Mouse (Mus musculus) hindbrain, embryonic 12.5 days (tissue): ENCODE results near the gene Dnmbp. TPM values are rescaled to one million over a fixed set of nuclear protein-coding genes. Genes with fewer than 3 reads are reported as not detected.

Experiments
- ATAC-seq: fragments of 200-750 bp; cut with Nextera tagmentation; 2 replicates; pipeline ENCODE4 v1.8.0; 2017; ENCODE audit warnings: moderate TSS enrichment; ENCODE audit not compliant: low FRiP score
- H3K27ac ChIP-seq: fragments of 300-500 bp; sonication (generic); 2 replicates; pipeline ENCODE4 v1.5.1; 2016; ENCODE audit warnings: mild to moderate bottlenecking
- H3K27me3 ChIP-seq: fragments of 300-500 bp; sonication (generic); 2 replicates; pipeline ENCODE4 v1.6.1; 2016; ENCODE audit warnings: mild to moderate bottlenecking
- H3K36me3 ChIP-seq: fragments of 300-500 bp; sonication (generic); 2 replicates; pipeline ENCODE4 v1.6.1; 2016; ENCODE audit warnings: mild to moderate bottlenecking
- H3K4me1 ChIP-seq: fragments of 300-500 bp; sonication (generic); 2 replicates; pipeline ENCODE4 v1.6.1; 2016
- H3K4me2 ChIP-seq: fragments of 300-500 bp; sonication (generic); replicated peaks from 2 replicates; pipeline ENCODE4 v1.6.1; 2016; ENCODE audit warnings: mild to moderate bottlenecking
- H3K4me3 ChIP-seq: fragments of 300-500 bp; sonication (generic); 2 replicates; pipeline ENCODE4 v1.5.1; 2016; ENCODE audit warnings: mild to moderate bottlenecking
- H3K9ac ChIP-seq: fragments of 300-500 bp; sonication (generic); 2 replicates; pipeline ENCODE4 v1.6.1; 2016; ENCODE audit warnings: mild to moderate bottlenecking, moderate library complexity
- H3K9me3 ChIP-seq: fragments of 300-500 bp; sonication (generic); replicated peaks from 2 replicates; pipeline ENCODE4 v1.6.1; 2016; ENCODE audit warnings: mild to moderate bottlenecking
- WGBS: fragments of 180-500 bp; shearing (Covaris S2); methylation state at CpG from one replicate; pipeline ENCODE4 v1.1.7; 2016; 5-methylcytosine and 5-hydroxymethylcytosine counted together
- polyA plus RNA-seq: library from polyadenylated mRNA; unstranded; fragments of >200 nt; fragmentation: Nextera tagmentation; extraction: Ambion mirVana; gene quantifications from 2 replicates; pipeline ENCODE4 v1.2.1, GENCODE M21; 2016

Dnmbp gene
- polyA plus RNA-seq, 1 experiment from 2014 or later = 16.9 TPM

- 83% methylated on average over 21 of the region's 21 CpGs for WGBS
- no peak overlapping the region for H3K4me3 ChIP-seq
- H3K9ac ChIP-seq = no peak overlapping the region
Observed at GRCm38 (mm10) chr19:43851996-43852630, 87.9 kb downstream of the Dnmbp start.

GRCm38 (mm10) chr19:43850026-43850425 lies 90.0 kb downstream of the Dnmbp start:
- H3K9ac ChIP-seq = no peak overlapping the region
- H3K9me3 ChIP-seq = no peaks in the 10 kb centered on the region
- H3K27me3 ChIP-seq = no peaks in the 10 kb centered on the region
- no peak overlapping the region for H3K27ac ChIP-seq
- no peaks in the 10 kb centered on the region for H3K4me1 ChIP-seq
- peaks cover 88% of the 10 kb centered on the region for H3K36me3 ChIP-seq
- no peak overlapping the region for H3K4me2 ChIP-seq
- no peak for ATAC-seq
- WGBS = 92% methylated on average over 11 of the region's 11 CpGs
- no peak overlapping the region for H3K4me3 ChIP-seq

More at GRCm38 (mm10) chr19:43851996-43852630, 87.9 kb downstream of the Dnmbp start:
- no peak overlapping the region for H3K27ac ChIP-seq
- H3K9me3 ChIP-seq = no peaks in the 10 kb centered on the region
- no peaks in the 10 kb centered on the region for H3K27me3 ChIP-seq
- H3K4me2 ChIP-seq = no peak overlapping the region
- H3K36me3 ChIP-seq = peaks cover 87% of the 10 kb centered on the region
- no peaks in the 10 kb centered on the region for H3K4me1 ChIP-seq
- ATAC-seq = no peak

GRCm38 (mm10) chr19:43847966-43848365 lies 92.0 kb downstream of the Dnmbp start:
- Histone ChIP-seq H3K4me3 (no peak overlapping the region), H3K4me1 (no peaks in the 10 kb centered on the region), H3K27me3 (no peaks in the 10 kb centered on the region), H3K9me3 (no peaks in the 10 kb centered on the region), H3K4me2 (no peak overlapping the region), H3K27ac (no peak overlapping the region), H3K36me3 (peaks cover 73% of the 10 kb centered on the region), H3K9ac (no peak overlapping the region)
- no peak for ATAC-seq
- 96% methylated on average over 15 of the region's 15 CpGs for WGBS

GRCm38 (mm10) chr19:43847056-43847455 lies 92.9 kb downstream of the Dnmbp start:
- no peak overlapping the region for H3K4me2 ChIP-seq
- no peak overlapping the region for H3K27ac ChIP-seq
- no peaks in the 10 kb centered on the region for H3K9me3 ChIP-seq
- H3K9ac ChIP-seq = no peak overlapping the region
- no peak for ATAC-seq
- no peaks in the 10 kb centered on the region for H3K27me3 ChIP-seq
- H3K36me3 ChIP-seq = peaks cover 69% of the 10 kb centered on the region
- no peak overlapping the region for H3K4me3 ChIP-seq
- 90% methylated on average over 15 of the region's 15 CpGs for WGBS
- no peaks in the 10 kb centered on the region for H3K4me1 ChIP-seq

- no peak overlapping the region for H3K27ac ChIP-seq
- WGBS = 63% methylated on average over 7 of the region's 7 CpGs
- H3K27me3 ChIP-seq = no peaks in the 10 kb centered on the region
- peaks cover 55% of the 10 kb centered on the region for H3K36me3 ChIP-seq
- ATAC-seq = no peak
- H3K4me3 ChIP-seq = no peak overlapping the region
- no peaks in the 10 kb centered on the region for H3K9me3 ChIP-seq
- no peak overlapping the region for H3K4me2 ChIP-seq
- H3K4me1 ChIP-seq = no peaks in the 10 kb centered on the region
- H3K9ac ChIP-seq = no peak overlapping the region
Observed at GRCm38 (mm10) chr19:43845331-43845908, 94.6 kb downstream of the Dnmbp start.

- no peaks in the 10 kb centered on the region for H3K27me3 ChIP-seq
- peaks cover 33% of the 10 kb centered on the region for H3K36me3 ChIP-seq
- H3K4me3 ChIP-seq = no peak overlapping the region
- H3K4me2 ChIP-seq = no peak overlapping the region
- no peaks in the 10 kb centered on the region for H3K4me1 ChIP-seq
- WGBS = 83% methylated on average over 9 of the region's 9 CpGs
- no peaks in the 10 kb centered on the region for H3K9me3 ChIP-seq
- H3K27ac ChIP-seq = no peak overlapping the region
- H3K9ac ChIP-seq = no peak overlapping the region
- no peak for ATAC-seq
Observed at GRCm38 (mm10) chr19:43843184-43843583, 96.8 kb downstream of the Dnmbp start.

- H3K27me3 ChIP-seq = no peaks in the 10 kb centered on the region
- no peak overlapping the region for H3K4me3 ChIP-seq
- no peak overlapping the region for H3K27ac ChIP-seq
- no peaks in the 10 kb centered on the region for H3K9me3 ChIP-seq
- no peaks in the 10 kb centered on the region for H3K36me3 ChIP-seq
- WGBS = 30% methylated on average over 21 of the region's 21 CpGs
- ATAC-seq = no peak
- 0 out of 2 replicates have a peak overlapping the region, but pooled peaks have one; percentile 15 for H3K4me2 ChIP-seq
- no peaks in the 10 kb centered on the region for H3K4me1 ChIP-seq
- no peak overlapping the region for H3K9ac ChIP-seq
Observed at GRCm38 (mm10) chr19:43832425-43833069, 107.4 kb downstream of the Dnmbp start.

GRCm38 (mm10) chr19:43826855-43827254 lies 113.1 kb downstream of the Dnmbp start:
- 80% methylated on average over 8 of the region's 8 CpGs for WGBS
- no peak overlapping the region for H3K4me3 ChIP-seq
- H3K9ac ChIP-seq = no peak overlapping the region
- no peaks in the 10 kb centered on the region for H3K4me1 ChIP-seq
- no peak for ATAC-seq
- H3K4me2 ChIP-seq = no peak overlapping the region
- H3K27me3 ChIP-seq = no peaks in the 10 kb centered on the region
- H3K27ac ChIP-seq = no peak overlapping the region
- no peaks in the 10 kb centered on the region for H3K36me3 ChIP-seq
- H3K9me3 ChIP-seq = no peaks in the 10 kb centered on the region

- Histone ChIP-seq H3K9ac (no peak overlapping the region), H3K4me2 (no peak overlapping the region), H3K9me3 (no peaks in the 10 kb centered on the region), H3K27me3 (no peaks in the 10 kb centered on the region), H3K36me3 (no peaks in the 10 kb centered on the region), H3K4me3 (no peak overlapping the region), H3K27ac (no peak overlapping the region), H3K4me1 (no peaks in the 10 kb centered on the region)
- no peak for ATAC-seq
- 75% methylated on average over 14 of the region's 14 CpGs for WGBS
Observed at GRCm38 (mm10) chr19:43815661-43816414, 124.2 kb downstream of the Dnmbp start.

- H3K27me3 ChIP-seq = no peaks in the 10 kb centered on the region
- no peak overlapping the region for H3K4me2 ChIP-seq
- 90% methylated on average over 10 of the region's 10 CpGs for WGBS
- no peaks in the 10 kb centered on the region for H3K9me3 ChIP-seq
- H3K36me3 ChIP-seq = no peaks in the 10 kb centered on the region
- H3K4me1 ChIP-seq = no peaks in the 10 kb centered on the region
- no peak for ATAC-seq
- no peak overlapping the region for H3K9ac ChIP-seq
- H3K4me3 ChIP-seq = no peak overlapping the region
- no peak overlapping the region for H3K27ac ChIP-seq
Observed at GRCm38 (mm10) chr19:43813315-43813714, 126.7 kb downstream of the Dnmbp start.

- no peak overlapping the region for H3K9ac ChIP-seq
- H3K27me3 ChIP-seq = no peaks in the 10 kb centered on the region
- no peaks in the 10 kb centered on the region for H3K36me3 ChIP-seq
- H3K4me2 ChIP-seq = no peak overlapping the region
- no peak overlapping the region for H3K4me3 ChIP-seq
- H3K27ac ChIP-seq = no peak overlapping the region
- no peaks in the 10 kb centered on the region for H3K4me1 ChIP-seq
- no peaks in the 10 kb centered on the region for H3K9me3 ChIP-seq
- no peak for ATAC-seq
- WGBS = 95% methylated on average over 4 of the region's 4 CpGs
Observed at GRCm38 (mm10) chr19:43811419-43811818, 128.6 kb downstream of the Dnmbp start.

GRCm38 (mm10) chr19:43809331-43809730 lies 130.7 kb downstream of the Dnmbp start:
- no peaks in the 10 kb centered on the region for H3K36me3 ChIP-seq
- no peaks in the 10 kb centered on the region for H3K9me3 ChIP-seq
- no peak overlapping the region for H3K27ac ChIP-seq
- ATAC-seq = no peak
- no peak overlapping the region for H3K9ac ChIP-seq
- no peaks in the 10 kb centered on the region for H3K27me3 ChIP-seq
- no peak overlapping the region for H3K4me3 ChIP-seq
- H3K4me2 ChIP-seq = no peak overlapping the region
- WGBS = 45% methylated on average over 4 of the region's 4 CpGs
- H3K4me1 ChIP-seq = no peaks in the 10 kb centered on the region
